Mouse (Mus musculus): ENCODE data around the gene Fancd2. TPM values are rescaled to one million over a fixed set of nuclear protein-coding genes. Genes with fewer than 3 reads are reported as not detected.

Fancd2 gene
- total RNA-seq, 4 experiments from 2014 or later = 0.06 to 0.79 (median 0.18) TPM

GRCm38 (mm10) chr6:113522310-113522709 lies 9.2 kb upstream of the Fancd2 start:
- no peak for DNase-seq (ENCODE audit: low spot score)

- DNase-seq (ENCODE audit: low spot score) = no peak
Measured at GRCm38 (mm10) chr6:113523420-113523819, 8.1 kb upstream of the Fancd2 start.

GRCm38 (mm10) chr6:113531840-113532404 lies 440 bp downstream of the Fancd2 start:
- DNase-seq (ENCODE audit: low spot score) = no peak

- DNase-seq (ENCODE audit: low spot score) = no peak
Measured at GRCm38 (mm10) chr6:113534886-113535285, 3.4 kb downstream of the Fancd2 start.

GRCm38 (mm10) chr6:113541610-113542009 lies 10.1 kb downstream of the Fancd2 start:
- no peak for DNase-seq (ENCODE audit: low spot score)

- DNase-seq (ENCODE audit: low spot score) = no peak
Measured at GRCm38 (mm10) chr6:113543906-113544481, 12.5 kb downstream of the Fancd2 start.

- no peak for DNase-seq (ENCODE audit: low spot score)
Measured at GRCm38 (mm10) chr6:113559736-113560135, 28.3 kb downstream of the Fancd2 start.

GRCm38 (mm10) chr6:113564557-113564956 lies 33.1 kb downstream of the Fancd2 start:
- DNase-seq (ENCODE audit: low spot score) = no peak

- DNase-seq (ENCODE audit: low spot score) = no peak
Measured at GRCm38 (mm10) chr6:113576044-113576443, 44.6 kb downstream of the Fancd2 start.

- DNase-seq (ENCODE audit: low spot score) = no peak
Measured at GRCm38 (mm10) chr6:113579306-113579705, 47.8 kb downstream of the Fancd2 start.

GRCm38 (mm10) chr6:113583023-113583422 lies 51.5 kb downstream of the Fancd2 start:
- DNase-seq (ENCODE audit: low spot score) = no peak

- DNase-seq (ENCODE audit: low spot score) = no peak
Measured at GRCm38 (mm10) chr6:113585065-113585464, 53.6 kb downstream of the Fancd2 start.

- DNase-seq (ENCODE audit: low spot score) = peak; percentile 8
Measured at GRCm38 (mm10) chr6:113586466-113587183, 55.1 kb downstream of the Fancd2 start.

GRCm38 (mm10) chr6:113592637-113593036 lies 61.2 kb downstream of the Fancd2 start:
- DNase-seq (ENCODE audit: low spot score) = no peak

- DNase-seq (ENCODE audit: low spot score) = no peak
Measured at GRCm38 (mm10) chr6:113597945-113598344, 66.5 kb downstream of the Fancd2 start.

GRCm38 (mm10) chr6:113599833-113600232 lies 68.4 kb downstream of the Fancd2 start:
- DNase-seq (ENCODE audit: low spot score) = no peak

GRCm38 (mm10) chr6:113600543-113601139 lies 69.2 kb downstream of the Fancd2 start, which contains the start of gene Fancd2os:
Gene Fancd2os (minus strand): TSS chr6:113600715.
- DNase-seq (ENCODE audit: low spot score) = no peak

- DNase-seq (ENCODE audit: low spot score) = no peak
Measured at GRCm38 (mm10) chr6:113602821-113603220, 71.3 kb downstream of the Fancd2 start.

- DNase-seq (ENCODE audit: low spot score) = no peak
Measured at GRCm38 (mm10) chr6:113603993-113604392, 72.5 kb downstream of the Fancd2 start.

GRCm38 (mm10) chr6:113604432-113605223 lies 73.1 kb downstream of the Fancd2 start, which contains the start of gene Brk1:
Gene Brk1 (plus strand): TSS chr6:113604772.
- DNase-seq (ENCODE audit: low spot score) = peak; percentile 84

- DNase-seq (ENCODE audit: low spot score) = no peak
Measured at GRCm38 (mm10) chr6:113605224-113605545, 73.7 kb downstream of the Fancd2 start.

GRCm38 (mm10) chr6:113608871-113609270 lies 77.4 kb downstream of the Fancd2 start:
- DNase-seq (ENCODE audit: low spot score) = no peak
